ENCODE assay signal across 8 mouse cellular contexts in genomic region chr9:44134101-44134850, GRCm38 (mm10). TPM values are rescaled to one million over a fixed set of nuclear protein-coding genes. Genes with fewer than 3 reads are reported as not detected.
DNase-seq lines count a peak whose midpoint lies in the region; ATAC-seq and TF ChIP-seq lines count a peak whose summit lies in the region.

Gene Mcam (plus strand): TSS chr9:44134469.

- peak within 1 kb of the TSS; percentile 99 for H3K27ac ChIP-seq in heart, adult 2 months
- H3K27ac ChIP-seq in kidney, adult 2 months (ENCODE audit: insufficient read depth, low read depth, low read length), result peak within 1 kb of the TSS; percentile 11
- H3K27ac ChIP-seq in liver, embryonic 13.5 days, result no peak within 1 kb of the TSS
- H3K27ac ChIP-seq in neural tube, embryonic 14.5 days (ENCODE audit: low read depth, low read length), result peak within 1 kb of the TSS; percentile 12; the same call in 1 of the 2 replicates

- TF ChIP-seq POLR2A in heart, adult 2 months (IDR thresholded peaks at IDR 0.05; ENCODE audit: insufficient read depth, low read depth, low read length), result peak; percentile 74; the same call in 1 of the 2 replicates
- TF ChIP-seq POLR2A in kidney, adult 2 months (IDR thresholded peaks at IDR 0.05; ENCODE audit: low read depth, low read length), result peak; percentile 43

- DNase-seq in 416B (ENCODE audit: low read depth) (peak; percentile 60), ZHBTc4 (ENCODE audit: low read depth, low spot score) (peak; percentile 52)
- DNase-seq in embryo, embryonic 10 days (ENCODE audit: low spot score), result peak; percentile 55
- DNase-seq in heart, adult 2 months, result peak; percentile 68 to 76
- peak; percentile 87 for DNase-seq in kidney, adult 2 months
- DNase-seq in liver, embryonic 13.5 days, result no peak

- ATAC-seq in liver, embryonic 13.5 days (ENCODE audit: low read depth), result no peak
- peak; percentile 29; the same call in 1 of the 2 replicates for ATAC-seq in neural tube, embryonic 14.5 days (ENCODE audit: low read depth)
- ATAC-seq in inflammation-experienced regulatory T-cells, adult 6 months, result no peak

- peak within 1 kb of the TSS; percentile 69 for H3K4me2 ChIP-seq in liver, embryonic 13.5 days
- peak within 1 kb of the TSS; percentile 82 for H3K4me2 ChIP-seq in neural tube, embryonic 14.5 days (ENCODE audit: low read depth, low read length)

- no peaks in the 10 kb centered on the region for H3K79me2 ChIP-seq in heart, adult 2 months (replicated peaks; ENCODE audit: control insufficient read depth, insufficient read depth, low read length)

- H3K4me3 ChIP-seq in heart, adult 2 months, result peak within 1 kb of the TSS; percentile 71
- peak within 1 kb of the TSS; percentile 68 for H3K4me3 ChIP-seq in kidney, adult 2 months (ENCODE audit: insufficient read depth, low read depth, low read length)
- H3K4me3 ChIP-seq in liver, embryonic 13.5 days (replicated peaks), result peak within 1 kb of the TSS; percentile 57
- peak within 1 kb of the TSS; percentile 41 for H3K4me3 ChIP-seq in neural tube, embryonic 14.5 days (ENCODE audit: low read depth, low read length)

- no peak for TF ChIP-seq EP300 in heart, adult 2 months (IDR thresholded peaks at IDR 0.05; ENCODE audit: insufficient read depth, low read depth, low read length)

- TF ChIP-seq CTCF in heart, adult 2 months (IDR thresholded peaks at IDR 0.05), result no peak
- no peak for TF ChIP-seq CTCF in kidney, adult 2 months (conservative IDR thresholded peaks at IDR 0.05; ENCODE audit: insufficient read depth, insufficient read length, low read depth, low read length)

- no peaks in the 10 kb centered on the region for H3K9me3 ChIP-seq in liver, embryonic 13.5 days (replicated peaks)
- no peaks in the 10 kb centered on the region for H3K9me3 ChIP-seq in neural tube, embryonic 14.5 days (ENCODE audit: control insufficient read depth, low read length)

- H3K27me3 ChIP-seq in heart, adult 2 months (ENCODE audit: control insufficient read depth, insufficient read depth, low read length), result no peaks in the 10 kb centered on the region
- no peaks in the 10 kb centered on the region for H3K27me3 ChIP-seq in kidney, adult 2 months (replicated peaks; ENCODE audit: control insufficient read depth, insufficient read depth, low read length)
- H3K27me3 ChIP-seq in liver, embryonic 13.5 days, result peaks cover 80% of the 10 kb centered on the region
- H3K27me3 ChIP-seq in neural tube, embryonic 14.5 days (ENCODE audit: control insufficient read depth, insufficient read depth, low read length), result peaks cover 29% of the 10 kb centered on the region

- H3K4me1 ChIP-seq in heart, adult 2 months (ENCODE audit: control insufficient read depth, insufficient read depth, low read length), result peaks cover 8% of the 10 kb centered on the region; the same call in 1 of the 2 replicates
- H3K4me1 ChIP-seq in kidney, adult 2 months (ENCODE audit: control insufficient read depth, insufficient read depth, low read length), result peaks cover 14% of the 10 kb centered on the region; the same call in 1 of the 2 replicates
- H3K4me1 ChIP-seq in liver, embryonic 13.5 days (replicated peaks), result peaks cover 47% of the 10 kb centered on the region
- peaks cover 19% of the 10 kb centered on the region for H3K4me1 ChIP-seq in neural tube, embryonic 14.5 days (ENCODE audit: control insufficient read depth, insufficient read depth, low read length)

- H3K9ac ChIP-seq in heart, adult 2 months (ENCODE audit: low read depth, low read length), result peak within 1 kb of the TSS; percentile 61
- H3K9ac ChIP-seq in liver, embryonic 13.5 days, result peak within 1 kb of the TSS; percentile 27
- peak within 1 kb of the TSS; percentile 53 for H3K9ac ChIP-seq in neural tube, embryonic 14.5 days (replicated peaks; ENCODE audit: low read depth, low read length)

- H3K36me3 ChIP-seq in heart, adult 2 months (ENCODE audit: control insufficient read depth, insufficient read depth, low read length), result no peaks in the 10 kb centered on the region
- H3K36me3 ChIP-seq in kidney, adult 2 months (ENCODE audit: control insufficient read depth, insufficient read depth, low read length), result no peaks in the 10 kb centered on the region
- H3K36me3 ChIP-seq in liver, embryonic 13.5 days, result 0 out of 2 replicates have a peak, but pooled peaks cover 3% of the 10 kb centered on the region
- no peaks in the 10 kb centered on the region for H3K36me3 ChIP-seq in neural tube, embryonic 14.5 days (ENCODE audit: control insufficient read depth, insufficient read depth, low read length)

- under 1% methylated on average over 55 of the region's 55 CpGs for WGBS in heart, adult 2 months
- under 1% methylated on average over 55 of the region's 55 CpGs for WGBS in kidney, adult 2 months
- 2% methylated on average over 41 of the region's 55 CpGs for WGBS in liver, embryonic 13.5 days (ENCODE audit: insufficient replicate concordance)
- 1% methylated on average over 45 of the region's 55 CpGs for WGBS in neural tube, embryonic 14.5 days

- intact Hi-C loops in heart, adult 2 months (cut with DNase I), result no loop called here

RNA-seq across cellular contexts. Expression of gene Mcam, which starts in this region (rescaled TPM):
- 10 to 100 TPM; 31.6 to 32.5 TPM for total RNA-seq in heart, adult 2 months (2021)
- 49.8 and 70.9 TPM in 2 replicates for polyA plus RNA-seq in heart, adult 2 months (2012; rRNA removed)
- 27.9 and 32.8 TPM in 2 replicates for polyA plus RNA-seq in kidney, adult 2 months (2012; rRNA removed)
- polyA plus RNA-seq in liver, embryonic 13.5 days (2015; fragmentation: Nextera tagmentation; extraction: Ambion mirVana), result 3.7 and 4.0 TPM in 2 replicates
- polyA plus RNA-seq in neural tube, embryonic 14.5 days (2014; fragmentation: Nextera tagmentation; extraction: Ambion mirVana), result 9.0 and 23.0 TPM in 2 replicates
- under 1 TPM in 1 of 3 experiments, not detected in 2; 0.69 TPM for polyA plus RNA-seq in inflammation-experienced regulatory T-cells, adult 6 months (2017; shearing (Covaris generic))
